Mouse (Mus musculus): ENCODE results near the gene Smtn.

The Smtn gene

GRCm38 (mm10) chr11:3540451-3541085 is at the start of gene Smtn:
Gene Smtn (minus strand): TSS chr11:3540612.
- DNase-seq: no peak

- DNase-seq: no peak
These were observed 47.7 kb upstream of the Smtn start for GRCm38 (mm10) chr11:3588036-3588672.

GRCm38 (mm10) chr11:3587350-3587749 is 46.9 kb upstream of the Smtn start:
- peak; percentile 31 for DNase-seq

- DNase-seq: no peak
These were observed 45.7 kb upstream of the Smtn start for GRCm38 (mm10) chr11:3585983-3586618.

GRCm38 (mm10) chr11:3583127-3583526 is 42.7 kb upstream of the Smtn start:
- no peak for DNase-seq

GRCm38 (mm10) chr11:3581908-3582307 is 41.5 kb upstream of the Smtn start:
- no peak for DNase-seq

GRCm38 (mm10) chr11:3580306-3581084 is 40.1 kb upstream of the Smtn start:
- peak; percentile 27 for DNase-seq

GRCm38 (mm10) chr11:3578050-3578725 is 37.8 kb upstream of the Smtn start:
- no peak for DNase-seq

- peak; percentile 72 for DNase-seq
These were observed 34.8 kb upstream of the Smtn start for GRCm38 (mm10) chr11:3575238-3575637.

- DNase-seq: peak; percentile 88
These were observed 32.7 kb upstream of the Smtn start for GRCm38 (mm10) chr11:3573092-3573491.

GRCm38 (mm10) chr11:3572181-3572580 is 31.8 kb upstream of the Smtn start:
- no peak for DNase-seq

- DNase-seq: no peak
These were observed 29.9 kb upstream of the Smtn start for GRCm38 (mm10) chr11:3570321-3570720.

GRCm38 (mm10) chr11:3567896-3568295 is 27.5 kb upstream of the Smtn start:
- DNase-seq: no peak

- DNase-seq: peak; percentile 72
These were observed 25.6 kb upstream of the Smtn start for GRCm38 (mm10) chr11:3566018-3566417.

- no peak for DNase-seq
These were observed 24.0 kb upstream of the Smtn start for GRCm38 (mm10) chr11:3564451-3564850.

GRCm38 (mm10) chr11:3563853-3564252 is 23.4 kb upstream of the Smtn start:
- no peak for DNase-seq

GRCm38 (mm10) chr11:3560202-3560601 is 19.8 kb upstream of the Smtn start:
- peak; percentile 74 for DNase-seq

GRCm38 (mm10) chr11:3557852-3558251 is 17.4 kb upstream of the Smtn start:
- no peak for DNase-seq

- no peak for DNase-seq
These were observed 14.6 kb upstream of the Smtn start for GRCm38 (mm10) chr11:3554976-3555375.

GRCm38 (mm10) chr11:3549791-3550190 is 9.4 kb upstream of the Smtn start:
- peak; percentile 29 for DNase-seq

GRCm38 (mm10) chr11:3548564-3549295 is 8.3 kb upstream of the Smtn start:
- no peak for DNase-seq

GRCm38 (mm10) chr11:3547969-3548368 is 7.6 kb upstream of the Smtn start:
- DNase-seq: peak; percentile 43

Measured in lung, postnatal 36 days (tissue).